In the genomic region with DNA sequence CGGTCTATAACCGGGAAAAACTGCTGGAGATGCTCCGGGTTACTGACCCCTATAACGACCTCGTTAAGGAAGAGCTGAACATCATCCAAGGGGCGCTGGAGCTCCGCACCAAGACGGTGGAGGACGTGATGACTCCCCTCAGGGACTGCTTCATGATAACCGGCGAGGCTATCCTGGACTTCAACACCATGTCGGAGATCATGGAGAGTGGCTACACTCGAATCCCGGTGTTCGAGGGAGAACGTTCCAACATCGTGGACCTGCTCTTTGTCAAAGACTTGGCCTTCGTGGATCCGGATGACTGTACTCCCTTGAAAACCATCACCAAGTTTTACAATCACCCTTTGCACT, we compare ENCODE assay signal across 8 mouse cellular contexts. TPM values are rescaled to one million over a fixed set of nuclear protein-coding genes. Genes with fewer than 3 reads are reported as not detected.
A peak's percentile ranks its signal among the peaks of the same experiment; 100 is the strongest.
DNase-seq lines count a peak whose midpoint lies in the region; ATAC-seq and TF ChIP-seq lines count a peak whose summit lies in the region.

No protein-coding gene starts in this region.

- H3K4me3 ChIP-seq in lung, adult 2 months (replicated peaks; ENCODE audit: extremely low read depth, low read depth, low read length), result peak overlapping the region; percentile 93
- peak overlapping the region; percentile 85 for H3K4me3 ChIP-seq in forebrain, embryonic 13.5 days
- H3K4me3 ChIP-seq in limb, embryonic 15.5 days, result peak overlapping the region; percentile 87
- peak overlapping the region; percentile 82 for H3K4me3 ChIP-seq in small intestine, adult 2 months (ENCODE audit: low read depth, low read length)

- H3K4me2 ChIP-seq in forebrain, embryonic 13.5 days, result peak overlapping the region; percentile 99
- H3K4me2 ChIP-seq in limb, embryonic 15.5 days, result peak overlapping the region; percentile 100

- no peak for TF ChIP-seq CTCF in lung, adult 2 months (IDR thresholded peaks at IDR 0.05; ENCODE audit: insufficient read depth, low read length)
- TF ChIP-seq CTCF in small intestine, adult 2 months (IDR thresholded peaks at IDR 0.05; ENCODE audit: extremely low read depth, insufficient read length, insufficient replicate concordance, low read depth, low read length), result no peak

- peaks cover 7% of the 10 kb centered on the region; the same call in 1 of the 2 replicates for H3K4me1 ChIP-seq in lung, adult 2 months (ENCODE audit: control insufficient read depth, insufficient read depth, low read length)
- peaks cover 33% of the 10 kb centered on the region for H3K4me1 ChIP-seq in forebrain, embryonic 13.5 days
- peaks cover 21% of the 10 kb centered on the region for H3K4me1 ChIP-seq in limb, embryonic 15.5 days
- peaks cover 8% of the 10 kb centered on the region; the same call in 1 of the 2 replicates for H3K4me1 ChIP-seq in small intestine, adult 2 months (ENCODE audit: control insufficient read depth, insufficient read depth, insufficient read length, low read length)

- H3K27ac ChIP-seq in forebrain, embryonic 13.5 days, result no peak overlapping the region
- H3K27ac ChIP-seq in limb, embryonic 15.5 days, result no peak overlapping the region
- H3K27ac ChIP-seq in small intestine, adult 2 months (ENCODE audit: insufficient read depth, low read depth, low read length), result no peak overlapping the region

- H3K36me3 ChIP-seq in forebrain, embryonic 13.5 days (ENCODE audit: poor library complexity, severe bottlenecking), result no peaks in the 10 kb centered on the region
- no peaks in the 10 kb centered on the region for H3K36me3 ChIP-seq in limb, embryonic 15.5 days
- H3K36me3 ChIP-seq in small intestine, adult 2 months (ENCODE audit: control insufficient read depth, insufficient read depth, low read length), result no peaks in the 10 kb centered on the region

- no peaks in the 10 kb centered on the region for H3K9me3 ChIP-seq in forebrain, embryonic 13.5 days (replicated peaks)
- H3K9me3 ChIP-seq in limb, embryonic 15.5 days, result no peaks in the 10 kb centered on the region

- TF ChIP-seq POLR2A in lung, adult 2 months (IDR thresholded peaks at IDR 0.05; ENCODE audit: borderline replicate concordance, extremely low read depth, low read depth, low read length), result no peak
- no peak for TF ChIP-seq POLR2A in small intestine, adult 2 months (IDR thresholded peaks at IDR 0.05; ENCODE audit: low read depth, low read length)

- no peak for ATAC-seq in CD4-positive, CD25-positive, alpha-beta regulatory T cell, adult 4 months
- ATAC-seq in forebrain, embryonic 13.5 days, result no peak
- no peak for ATAC-seq in limb, embryonic 15.5 days (ENCODE audit: insufficient number of reproducible peaks, low FRiP score, low TSS enrichment, low read depth)
- ATAC-seq in activated CD4-positive, CD25-positive, alpha-beta regulatory T cell, adult 4 months, result no peak

- DNase-seq in CD4-positive, CD25-positive, alpha-beta regulatory T cell, adult 2 months (ENCODE audit: low read depth, low spot score), result peak; percentile 19
- no peak for DNase-seq in lung, adult 2 months
- DNase-seq in lung, postnatal 14 days, result no peak

- H3K27me3 ChIP-seq in forebrain, embryonic 13.5 days, result peaks cover 40% of the 10 kb centered on the region
- peaks cover 22% of the 10 kb centered on the region; the same call in 1 of the 2 replicates for H3K27me3 ChIP-seq in limb, embryonic 15.5 days
- H3K27me3 ChIP-seq in small intestine, adult 2 months (ENCODE audit: control insufficient read depth, insufficient read depth, low read length), result peaks cover 7% of the 10 kb centered on the region

- WGBS in lung, adult 2 months, result 7% methylated on average over 19 of the region's 19 CpGs
- WGBS in forebrain, embryonic 13.5 days, result under 1% methylated on average over 19 of the region's 19 CpGs
- 4% methylated on average over 19 of the region's 19 CpGs for WGBS in limb, embryonic 15.5 days
- WGBS in small intestine, adult 2 months, result 5% methylated on average over 19 of the region's 19 CpGs

- H3K9ac ChIP-seq in forebrain, embryonic 13.5 days, result peak overlapping the region; percentile 81
- no peak overlapping the region for H3K9ac ChIP-seq in limb, embryonic 15.5 days

RNA-seq across cellular contexts. Expression of gene Cnnm2, which starts 1.6 kb away (rescaled TPM):
- polyA plus RNA-seq in CD4-positive, CD25-positive, alpha-beta regulatory T cell, adult 4 months (2017; shearing (Covaris generic)), result under 1 TPM; 0.42 to 0.61 TPM
- 12.2 and 13.6 TPM in 2 replicates for polyA plus RNA-seq in lung, adult 2 months (2012; rRNA removed)
- polyA plus RNA-seq in forebrain, embryonic 13.5 days (2015; fragmentation: Nextera tagmentation; extraction: Ambion mirVana), result 2.3 and 3.0 TPM in 2 replicates
- polyA plus RNA-seq in limb, embryonic 15.5 days (2015; fragmentation: Nextera tagmentation; extraction: Ambion mirVana), result 3.1 and 4.0 TPM in 2 replicates
- 11.1 and 16.9 TPM in 2 replicates for polyA plus RNA-seq in small intestine, adult 2 months (2012; rRNA removed)
- 1 to 10 TPM in 1 of 2 experiments, under 1 TPM in 1; 0.84 to 1.2 TPM for polyA plus RNA-seq in activated CD4-positive, CD25-positive, alpha-beta regulatory T cell, adult 4 months (2017; shearing (Covaris generic))

RNA-seq across cellular contexts. Expression of gene As3mt, which starts 55.7 kb away (rescaled TPM):
- 10 to 100 TPM; 15.1 to 15.2 TPM for polyA plus RNA-seq in CD4-positive, CD25-positive, alpha-beta regulatory T cell, adult 4 months (2017; shearing (Covaris generic))
- polyA plus RNA-seq in lung, adult 2 months (2012; rRNA removed), result 8.0 and 14.9 TPM in 2 replicates
- 16.6 and 18.0 TPM in 2 replicates for polyA plus RNA-seq in forebrain, embryonic 13.5 days (2015; fragmentation: Nextera tagmentation; extraction: Ambion mirVana)
- polyA plus RNA-seq in limb, embryonic 15.5 days (2015; fragmentation: Nextera tagmentation; extraction: Ambion mirVana), result 20.6 and 24.1 TPM in 2 replicates
- polyA plus RNA-seq in small intestine, adult 2 months (2012; rRNA removed), result 3.4 and 10.3 TPM in 2 replicates
- 1 to 10 TPM; 6.7 to 8.3 TPM for polyA plus RNA-seq in activated CD4-positive, CD25-positive, alpha-beta regulatory T cell, adult 4 months (2017; shearing (Covaris generic))
